Mouse (Mus musculus): ENCODE measurements at regions not wholly inside any gene's neighbourhood (a gene's known extent, or its start where the extent isn't known, plus 50 kb on each side); places are given as distances from the start of the nearest gene placed in this dataset.
A peak's percentile ranks its signal among the peaks of the same experiment; 100 is the strongest.
"Not testable (repeated sequence)": the region's sequence is repeated elsewhere in the genome, so short reads cannot be mapped to it uniquely, and the experiment has no call there.

DNA sequence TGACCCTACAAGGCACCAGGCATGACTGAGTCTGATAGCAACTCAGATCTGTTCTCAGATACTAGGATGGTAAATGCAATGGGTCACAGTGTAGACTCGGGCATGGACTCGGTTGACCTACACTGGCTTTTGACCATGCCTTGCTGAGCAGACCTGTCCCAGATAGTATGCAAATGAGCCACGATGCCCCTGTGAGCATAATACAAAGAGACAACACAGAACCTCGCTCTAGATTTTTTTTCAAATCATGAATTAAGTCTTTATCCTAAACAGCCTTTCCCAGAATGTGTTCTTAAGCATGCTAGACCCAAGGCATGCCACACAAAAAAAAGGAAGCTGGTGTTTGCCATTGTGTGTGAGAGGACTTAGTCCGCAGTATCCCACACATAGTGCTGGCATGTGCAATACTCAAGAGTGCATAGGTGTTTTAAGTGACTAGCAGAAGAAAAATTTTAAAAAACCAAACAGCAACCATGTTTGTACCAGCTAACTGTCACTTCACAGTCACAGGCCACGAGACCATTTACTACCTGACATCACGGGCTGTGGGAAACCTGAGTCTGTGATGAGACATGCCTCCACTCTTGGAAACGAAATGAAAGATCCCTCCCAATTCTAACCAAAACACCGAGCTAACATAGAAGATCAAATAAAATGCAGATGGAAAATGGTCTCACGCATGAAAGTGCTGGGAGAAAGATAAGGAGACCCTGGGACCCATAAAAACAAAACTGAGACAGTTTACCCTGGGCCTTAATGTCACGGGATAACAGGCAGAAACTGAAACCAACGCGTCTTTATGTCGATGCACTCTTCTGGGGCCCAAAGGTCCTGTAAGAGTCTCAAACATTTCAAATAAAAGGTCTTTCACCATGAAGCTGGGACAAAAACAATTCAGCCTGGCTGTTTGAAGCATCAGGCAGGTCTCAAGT, 95.2 kb downstream of the Fasl start:
- no peak overlapping the region for H3K4me2 ChIP-seq (replicated peaks)
- no peak overlapping the region for H3K4me3 ChIP-seq (replicated peaks)
- 81% methylated on average over 14 of the region's 14 CpGs for WGBS
- ATAC-seq = no peak
- no peak overlapping the region for H3K27ac ChIP-seq
- no peaks in the 10 kb centered on the region for H3K36me3 ChIP-seq
- no peak overlapping the region for H3K9ac ChIP-seq (replicated peaks)
- no peaks in the 10 kb centered on the region for H3K9me3 ChIP-seq
- H3K27me3 ChIP-seq = no peaks in the 10 kb centered on the region
- H3K4me1 ChIP-seq (replicated peaks) = no peaks in the 10 kb centered on the region

DNA sequence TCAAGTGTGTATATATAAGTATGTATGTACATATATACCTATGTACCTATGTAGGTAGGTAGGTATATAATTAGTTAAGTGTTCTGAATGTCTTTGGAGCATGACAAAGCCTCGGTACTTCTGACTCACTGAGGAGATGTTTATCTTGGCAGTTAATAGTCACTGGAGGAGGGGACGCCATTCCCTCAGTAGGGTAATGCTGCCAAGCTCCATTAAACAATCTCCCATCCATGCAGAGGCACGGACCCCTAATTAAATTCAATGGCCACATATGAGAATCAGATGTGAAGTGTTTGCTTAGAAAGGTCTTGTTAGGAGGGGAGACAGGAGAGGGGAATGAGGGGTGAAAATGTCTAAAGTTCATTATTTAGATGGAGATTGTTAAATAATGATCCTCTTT, 99.3 kb downstream of the Fasl start:
- Histone ChIP-seq H3K27ac (no peak overlapping the region), H3K9me3 (no peaks in the 10 kb centered on the region), H3K4me2 (replicated peaks) (no peak overlapping the region), H3K27me3 (no peaks in the 10 kb centered on the region), H3K36me3 (no peaks in the 10 kb centered on the region), H3K4me1 (replicated peaks) (no peaks in the 10 kb centered on the region), H3K4me3 (replicated peaks) (no peak overlapping the region), H3K9ac (replicated peaks) (no peak overlapping the region)
- ATAC-seq = peak; percentile 58; the same call in 1 of the 2 replicates
- 41% methylated on average over 3 of the region's 3 CpGs for WGBS

GRCm38 (mm10) chr1:161687548-161687947, 100.7 kb downstream of the Fasl start:
- Histone ChIP-seq H3K9ac (replicated peaks) (no peak overlapping the region), H3K4me1 (replicated peaks) (no peaks in the 10 kb centered on the region), H3K9me3 (no peaks in the 10 kb centered on the region), H3K27ac (no peak overlapping the region), H3K36me3 (no peaks in the 10 kb centered on the region), H3K4me3 (replicated peaks) (no peak overlapping the region), H3K4me2 (replicated peaks) (no peak overlapping the region), H3K27me3 (no peaks in the 10 kb centered on the region)
- ATAC-seq = no peak
- 22% methylated on average over 12 of the region's 12 CpGs for WGBS

DNA sequence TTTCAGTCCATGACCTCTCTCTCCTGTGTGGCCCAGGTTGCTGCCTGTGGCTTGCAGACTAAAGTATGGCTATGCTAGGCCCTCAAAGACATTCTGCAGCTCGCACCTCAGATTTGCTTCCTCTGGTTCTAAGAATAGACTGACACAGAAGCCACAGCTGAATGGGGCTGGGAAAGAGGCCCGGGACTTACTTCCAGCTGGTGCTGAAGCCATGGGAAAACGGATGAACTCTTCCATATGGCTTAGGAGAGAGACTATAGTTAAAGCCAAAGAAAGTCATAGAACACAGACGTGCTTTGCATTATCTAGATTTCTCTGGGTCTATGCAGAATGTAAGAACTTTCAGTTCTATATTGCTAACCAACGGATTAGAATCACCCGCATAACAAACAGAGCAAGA, 107.7 kb downstream of the Fasl start:
- no peak overlapping the region for H3K4me3 ChIP-seq (replicated peaks)
- no peak overlapping the region for H3K9ac ChIP-seq (replicated peaks)
- H3K27ac ChIP-seq = no peak overlapping the region
- H3K36me3 ChIP-seq = no peaks in the 10 kb centered on the region
- no peaks in the 10 kb centered on the region for H3K27me3 ChIP-seq
- ATAC-seq = no peak
- no peak overlapping the region for H3K4me2 ChIP-seq (replicated peaks)
- 84% methylated on average over 6 of the region's 6 CpGs for WGBS
- H3K4me1 ChIP-seq (replicated peaks) = no peaks in the 10 kb centered on the region
- no peaks in the 10 kb centered on the region for H3K9me3 ChIP-seq

- Histone ChIP-seq H3K27me3 (no peaks in the 10 kb centered on the region), H3K27ac (no peak overlapping the region), H3K4me3 (replicated peaks) (no peak overlapping the region), H3K4me1 (replicated peaks) (no peaks in the 10 kb centered on the region), H3K9me3 (no peaks in the 10 kb centered on the region), H3K36me3 (no peaks in the 10 kb centered on the region), H3K4me2 (replicated peaks) (no peak overlapping the region), H3K9ac (replicated peaks) (no peak overlapping the region)
- ATAC-seq = no peak
- 93% methylated on average over 5 of the region's 5 CpGs for WGBS
Observed at GRCm38 (mm10) chr1:161670937-161671336, 117.4 kb downstream of the Fasl start.

- no peaks in the 10 kb centered on the region for H3K9me3 ChIP-seq
- H3K4me3 ChIP-seq (replicated peaks) = no peak overlapping the region
- no peaks in the 10 kb centered on the region for H3K4me1 ChIP-seq (replicated peaks)
- ATAC-seq = no peak
- H3K27ac ChIP-seq = no peak overlapping the region
- H3K4me2 ChIP-seq (replicated peaks) = no peak overlapping the region
- 69% methylated on average over 3 of the region's 3 CpGs for WGBS
- no peak overlapping the region for H3K9ac ChIP-seq (replicated peaks)
- no peaks in the 10 kb centered on the region for H3K27me3 ChIP-seq
- H3K36me3 ChIP-seq = no peaks in the 10 kb centered on the region
Observed at GRCm38 (mm10) chr1:161664321-161664720, 124.0 kb downstream of the Fasl start.

DNA sequence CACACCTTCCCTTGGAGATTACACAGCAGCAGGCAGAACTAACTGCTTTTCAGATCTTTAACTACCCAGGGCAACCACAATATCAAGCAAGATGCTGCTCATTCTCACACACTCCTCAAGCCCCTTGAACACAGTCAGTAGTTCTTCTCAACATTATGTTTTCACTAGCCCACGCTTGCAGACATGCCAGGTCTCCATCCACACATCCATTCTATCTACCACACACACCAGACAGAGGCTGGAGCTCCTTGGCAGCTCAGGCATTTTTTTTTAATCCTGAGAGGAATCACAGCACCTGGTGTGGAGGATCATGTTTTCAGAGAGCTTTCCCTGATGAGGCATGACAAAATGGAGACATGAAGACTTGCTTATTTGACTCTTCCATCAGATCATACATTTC, 124.9 kb downstream of the Fasl start:
- no peak for ATAC-seq
- WGBS = 76% methylated on average over 1 of the region's 1 CpGs
- H3K9me3 ChIP-seq = no peaks in the 10 kb centered on the region

GRCm38 (mm10) chr1:161662241-161662640, 126.1 kb downstream of the Fasl start:
- Histone ChIP-seq H3K4me2 (replicated peaks) (no peak overlapping the region), H3K9me3 (no peaks in the 10 kb centered on the region), H3K27me3 (no peaks in the 10 kb centered on the region), H3K36me3 (no peaks in the 10 kb centered on the region), H3K4me3 (replicated peaks) (no peak overlapping the region), H3K4me1 (replicated peaks) (no peaks in the 10 kb centered on the region), H3K9ac (replicated peaks) (no peak overlapping the region), H3K27ac (no peak overlapping the region)
- 89% methylated on average over 2 of the region's 2 CpGs for WGBS
- no peak for ATAC-seq

More for the DNA sequence above, 124.9 kb downstream of the Fasl start:
- Histone ChIP-seq H3K4me1 (replicated peaks) (no peaks in the 10 kb centered on the region), H3K4me2 (replicated peaks) (no peak overlapping the region), H3K9ac (replicated peaks) (no peak overlapping the region), H3K27ac (no peak overlapping the region), H3K27me3 (no peaks in the 10 kb centered on the region), H3K36me3 (no peaks in the 10 kb centered on the region), H3K4me3 (replicated peaks) (no peak overlapping the region)

- Histone ChIP-seq H3K9ac (replicated peaks) (no peak overlapping the region), H3K4me1 (replicated peaks) (no peaks in the 10 kb centered on the region), H3K36me3 (no peaks in the 10 kb centered on the region), H3K27me3 (no peaks in the 10 kb centered on the region), H3K4me2 (replicated peaks) (no peak overlapping the region), H3K4me3 (replicated peaks) (no peak overlapping the region), H3K27ac (no peak overlapping the region), H3K9me3 (no peaks in the 10 kb centered on the region)
- no peak for ATAC-seq
- 78% methylated on average over 1 of the region's 1 CpGs for WGBS
Observed at GRCm38 (mm10) chr1:161657511-161657910, 130.8 kb downstream of the Fasl start.

DNA sequence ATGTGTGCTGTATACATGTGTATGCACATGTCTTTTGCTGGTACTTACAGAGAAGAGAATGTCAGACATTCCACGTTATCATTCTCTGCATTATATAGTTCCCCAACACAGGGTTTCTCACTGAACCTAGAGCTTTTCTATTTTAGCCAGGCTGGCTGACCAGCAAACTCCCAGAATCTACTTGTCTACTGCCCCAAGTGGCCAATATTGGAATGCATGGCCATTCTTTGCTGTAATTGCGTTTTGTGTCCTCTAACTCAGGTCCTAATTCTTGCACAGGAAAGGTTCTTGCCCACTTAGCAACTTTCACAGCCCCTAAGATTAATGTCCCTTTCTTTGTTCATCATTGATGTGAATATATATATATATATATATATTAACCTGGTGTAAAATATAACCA, 138.9 kb downstream of the Fasl start:
- no peak overlapping the region for H3K4me3 ChIP-seq (replicated peaks)
- H3K9me3 ChIP-seq = no peaks in the 10 kb centered on the region
- H3K36me3 ChIP-seq = no peaks in the 10 kb centered on the region
- H3K4me2 ChIP-seq (replicated peaks) = no peak overlapping the region
- no peaks in the 10 kb centered on the region for H3K27me3 ChIP-seq
- 66% methylated on average over 2 of the region's 2 CpGs for WGBS
- H3K27ac ChIP-seq = no peak overlapping the region
- H3K9ac ChIP-seq (replicated peaks) = no peak overlapping the region
- no peaks in the 10 kb centered on the region for H3K4me1 ChIP-seq (replicated peaks)
- no peak for ATAC-seq

DNA sequence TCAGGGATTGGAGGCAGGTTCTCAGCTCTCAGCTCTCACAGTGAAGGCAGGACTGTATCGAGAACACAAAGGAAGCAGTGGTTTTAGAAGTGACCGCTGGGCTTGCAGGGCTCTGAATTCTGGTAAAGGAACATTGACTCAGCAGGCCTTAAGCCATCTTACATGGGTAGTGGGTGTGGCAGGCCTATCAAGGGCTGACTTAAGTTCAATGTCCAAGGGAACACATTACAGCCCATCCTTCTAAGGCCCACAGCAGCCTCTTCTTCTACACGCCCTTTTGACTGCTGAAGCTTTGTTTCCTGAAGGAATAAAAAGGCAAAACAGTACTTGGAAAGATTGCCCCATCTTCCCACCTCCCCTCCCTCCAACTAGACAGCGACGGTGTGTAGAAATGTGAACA, 137.6 kb downstream of the Tnfsf18 start:
- 83% methylated on average over 5 of the region's 5 CpGs for WGBS
- Histone ChIP-seq H3K9ac (replicated peaks) (no peak overlapping the region), H3K27me3 (no peaks in the 10 kb centered on the region), H3K36me3 (no peaks in the 10 kb centered on the region), H3K4me3 (replicated peaks) (no peak overlapping the region), H3K9me3 (no peaks in the 10 kb centered on the region), H3K4me1 (replicated peaks) (no peaks in the 10 kb centered on the region), H3K27ac (no peak overlapping the region), H3K4me2 (replicated peaks) (no peak overlapping the region)
- ATAC-seq = no peak

DNA sequence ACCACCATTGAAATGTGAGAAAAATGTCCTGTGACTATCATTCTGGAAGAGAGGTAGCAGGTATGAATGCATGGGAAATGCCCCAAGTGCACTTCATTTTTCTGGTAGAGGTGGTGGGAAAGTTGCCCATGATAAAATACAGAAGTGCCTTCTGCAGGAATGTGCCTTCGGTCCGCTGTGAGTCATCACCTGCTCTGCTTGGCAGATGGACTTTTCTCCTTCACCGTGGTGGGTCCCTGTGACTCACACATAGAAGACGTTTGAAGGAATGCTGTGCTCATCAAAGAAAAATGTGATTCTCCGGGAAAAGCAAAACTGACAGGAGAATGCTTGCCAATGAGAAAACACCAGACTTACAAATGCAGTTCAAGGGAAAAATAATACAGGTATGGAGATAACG, 126.8 kb downstream of the Tnfsf18 start:
- Histone ChIP-seq H3K9ac (replicated peaks) (no peak overlapping the region), H3K27me3 (no peaks in the 10 kb centered on the region), H3K27ac (no peak overlapping the region), H3K36me3 (no peaks in the 10 kb centered on the region), H3K4me1 (replicated peaks) (no peaks in the 10 kb centered on the region), H3K9me3 (no peaks in the 10 kb centered on the region), H3K4me2 (replicated peaks) (no peak overlapping the region), H3K4me3 (replicated peaks) (no peak overlapping the region)
- 91% methylated on average over 6 of the region's 6 CpGs for WGBS
- ATAC-seq = no peak

GRCm38 (mm10) chr1:161614091-161614490, 119.6 kb downstream of the Tnfsf18 start:
- WGBS = 94% methylated on average over 7 of the region's 7 CpGs
- not testable (repeated sequence) for H3K36me3 ChIP-seq; H3K4me2 ChIP-seq (replicated peaks); H3K9me3 ChIP-seq; H3K9ac ChIP-seq (replicated peaks); ATAC-seq; H3K27me3 ChIP-seq; H3K4me3 ChIP-seq (replicated peaks); H3K27ac ChIP-seq; H3K4me1 ChIP-seq (replicated peaks)
